Mouse (Mus musculus) spleen, adult 2 months (tissue): ENCODE measurements around the gene Scgb2a2.
"Not testable (repeated sequence)": the region's sequence is repeated elsewhere in the genome, so short reads cannot be mapped to it uniquely, and the experiment has no call there.

Experiments used
- CTCF ChIP-seq: fragments of 200-500 bp; IDR thresholded peaks from 2 replicates; pipeline ENCODE4 v1.5.1; 2011; ENCODE audit warnings: mild to moderate bottlenecking, inconsistent platforms; ENCODE audit not compliant: insufficient read depth, insufficient read length, insufficient replicate concordance; ENCODE audit errors: extremely low read depth
- POLR2A ChIP-seq: fragments of 200-500 bp; IDR thresholded peaks from 2 replicates; pipeline ENCODE4 v1.6.1; 2011; ENCODE audit warnings: low read depth, low read length, inconsistent platforms

DNA sequence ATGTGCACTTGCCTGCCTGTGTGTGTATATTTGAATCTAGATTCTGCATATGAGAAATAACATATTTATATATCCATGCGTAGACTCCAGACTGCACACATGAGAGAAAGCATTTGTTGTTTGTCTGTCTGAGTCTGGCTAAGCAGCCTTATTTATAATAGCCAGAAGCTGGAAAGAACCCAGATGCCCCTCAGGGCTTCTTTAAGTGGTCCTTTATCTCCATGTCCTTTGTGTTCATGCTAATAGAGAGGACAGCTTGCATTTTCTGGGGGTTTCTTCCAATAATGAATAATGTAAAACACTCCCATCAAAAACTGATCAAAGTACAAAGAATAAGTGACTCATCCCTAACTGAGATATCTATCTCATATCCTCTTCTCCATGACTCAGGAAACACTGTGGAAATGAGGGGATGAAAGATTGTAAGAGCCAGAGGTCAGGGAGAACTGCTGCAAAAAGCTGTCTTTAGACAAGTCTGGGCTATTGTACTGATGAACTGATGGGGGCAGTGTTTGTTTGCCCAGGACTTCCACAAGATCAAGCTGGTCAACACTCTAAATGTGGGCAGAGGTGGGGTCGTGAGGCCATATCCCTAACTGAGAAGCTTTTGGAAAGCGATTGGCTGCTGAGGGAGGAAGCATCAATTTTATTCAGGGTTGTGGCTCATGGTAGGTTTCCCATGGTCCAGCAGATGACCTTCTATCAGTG is 2.2 kb downstream of the Scgb2a2 start:
- not testable (repeated sequence) for TF ChIP-seq CTCF, POLR2A
